Mouse (Mus musculus): ENCODE measurements around the gene Macrod2. TPM values are rescaled to one million over a fixed set of nuclear protein-coding genes. Genes with fewer than 3 reads are reported as not detected.
"Not testable (repeated sequence)": the region's sequence is repeated elsewhere in the genome, so short reads cannot be mapped to it uniquely, and the experiment has no call there.

The Macrod2 gene
- polyA plus RNA-seq, 1 experiment from 2014 or later, result 45.9 TPM

- H3K36me3 ChIP-seq (ENCODE audit: control insufficient read depth, insufficient read depth, low read length); H3K27me3 ChIP-seq (ENCODE audit: control insufficient read depth, insufficient read depth, low read length); H3K9ac ChIP-seq (ENCODE audit: low read length); H3K4me1 ChIP-seq (ENCODE audit: control insufficient read depth, insufficient read depth, low read length); H3K9me3 ChIP-seq (ENCODE audit: control insufficient read depth, low read length); H3K4me2 ChIP-seq; H3K4me3 ChIP-seq (ENCODE audit: low read depth, low read length); H3K27ac ChIP-seq (ENCODE audit: low read depth, low read length); ATAC-seq (ENCODE audit: low FRiP score); DNase-seq (ENCODE audit: low spot score, missing footprints): not testable (repeated sequence)
- WGBS, result 87% methylated on average over 2 of the region's 2 CpGs
These were observed 347.8 kb downstream of the Macrod2 start for GRCm38 (mm10) chr2:140742954-140743353.

GRCm38 (mm10) chr2:140758881-140759280 lies 363.8 kb downstream of the Macrod2 start:
- no peak for DNase-seq (ENCODE audit: low spot score, missing footprints)
- no peak overlapping the region for H3K9ac ChIP-seq (ENCODE audit: low read length)
- H3K4me2 ChIP-seq, result no peak overlapping the region
- ATAC-seq (ENCODE audit: low FRiP score), result no peak
- no peak overlapping the region for H3K4me3 ChIP-seq (ENCODE audit: low read depth, low read length)
- no peaks in the 10 kb centered on the region for H3K27me3 ChIP-seq (ENCODE audit: control insufficient read depth, insufficient read depth, low read length)
- H3K9me3 ChIP-seq (ENCODE audit: control insufficient read depth, low read length), result no peaks in the 10 kb centered on the region
- 85% methylated on average over 2 of the region's 2 CpGs for WGBS
- H3K27ac ChIP-seq (ENCODE audit: low read depth, low read length), result no peak overlapping the region
- H3K4me1 ChIP-seq (ENCODE audit: control insufficient read depth, insufficient read depth, low read length), result no peaks in the 10 kb centered on the region
- H3K36me3 ChIP-seq (ENCODE audit: control insufficient read depth, insufficient read depth, low read length), result no peaks in the 10 kb centered on the region

GRCm38 (mm10) chr2:140759732-140760131 lies 364.6 kb downstream of the Macrod2 start:
- no peak for ATAC-seq (ENCODE audit: low FRiP score)

GRCm38 (mm10) chr2:140760137-140760536 lies 365.0 kb downstream of the Macrod2 start:
- Histone ChIP-seq H3K4me3 (ENCODE audit: low read depth, low read length) (no peak overlapping the region), H3K27ac (ENCODE audit: low read depth, low read length) (no peak overlapping the region), H3K27me3 (ENCODE audit: control insufficient read depth, insufficient read depth, low read length) (no peaks in the 10 kb centered on the region), H3K4me2 (no peak overlapping the region), H3K36me3 (ENCODE audit: control insufficient read depth, insufficient read depth, low read length) (no peaks in the 10 kb centered on the region), H3K9ac (ENCODE audit: low read length) (no peak overlapping the region), H3K4me1 (ENCODE audit: control insufficient read depth, insufficient read depth, low read length) (no peaks in the 10 kb centered on the region), H3K9me3 (ENCODE audit: control insufficient read depth, low read length) (no peaks in the 10 kb centered on the region)
- WGBS, result 93% methylated on average over 3 of the region's 3 CpGs
- DNase-seq (ENCODE audit: low spot score, missing footprints) (no peak), ATAC-seq (ENCODE audit: low FRiP score) (no peak)

More at GRCm38 (mm10) chr2:140759732-140760131, 364.6 kb downstream of the Macrod2 start:
- Histone ChIP-seq H3K4me1 (ENCODE audit: control insufficient read depth, insufficient read depth, low read length) (no peaks in the 10 kb centered on the region), H3K4me2 (no peak overlapping the region), H3K27me3 (ENCODE audit: control insufficient read depth, insufficient read depth, low read length) (no peaks in the 10 kb centered on the region), H3K36me3 (ENCODE audit: control insufficient read depth, insufficient read depth, low read length) (no peaks in the 10 kb centered on the region), H3K4me3 (ENCODE audit: low read depth, low read length) (no peak overlapping the region), H3K9ac (ENCODE audit: low read length) (no peak overlapping the region), H3K9me3 (ENCODE audit: control insufficient read depth, low read length) (no peaks in the 10 kb centered on the region), H3K27ac (ENCODE audit: low read depth, low read length) (no peak overlapping the region)
- no peak for DNase-seq (ENCODE audit: low spot score, missing footprints)

- H3K9ac ChIP-seq (ENCODE audit: low read length), result no peak overlapping the region
- H3K27me3 ChIP-seq (ENCODE audit: control insufficient read depth, insufficient read depth, low read length), result no peaks in the 10 kb centered on the region
- no peak overlapping the region for H3K4me3 ChIP-seq (ENCODE audit: low read depth, low read length)
- no peaks in the 10 kb centered on the region for H3K4me1 ChIP-seq (ENCODE audit: control insufficient read depth, insufficient read depth, low read length)
- no peak overlapping the region for H3K27ac ChIP-seq (ENCODE audit: low read depth, low read length)
- no peak for DNase-seq (ENCODE audit: low spot score, missing footprints)
- no peaks in the 10 kb centered on the region for H3K36me3 ChIP-seq (ENCODE audit: control insufficient read depth, insufficient read depth, low read length)
- H3K9me3 ChIP-seq (ENCODE audit: control insufficient read depth, low read length), result no peaks in the 10 kb centered on the region
- H3K4me2 ChIP-seq, result no peak overlapping the region
- ATAC-seq (ENCODE audit: low FRiP score), result no peak
- 88% methylated on average over 12 of the region's 12 CpGs for WGBS
These were observed 368.2 kb downstream of the Macrod2 start for GRCm38 (mm10) chr2:140763076-140763891.

GRCm38 (mm10) chr2:140769473-140769872 lies 374.4 kb downstream of the Macrod2 start:
- Histone ChIP-seq H3K27ac (ENCODE audit: low read depth, low read length) (no peak overlapping the region), H3K36me3 (ENCODE audit: control insufficient read depth, insufficient read depth, low read length) (no peaks in the 10 kb centered on the region), H3K4me3 (ENCODE audit: low read depth, low read length) (no peak overlapping the region), H3K9me3 (ENCODE audit: control insufficient read depth, low read length) (no peaks in the 10 kb centered on the region), H3K27me3 (ENCODE audit: control insufficient read depth, insufficient read depth, low read length) (no peaks in the 10 kb centered on the region), H3K4me1 (ENCODE audit: control insufficient read depth, insufficient read depth, low read length) (no peaks in the 10 kb centered on the region), H3K4me2 (no peak overlapping the region), H3K9ac (ENCODE audit: low read length) (no peak overlapping the region)
- 81% methylated on average over 4 of the region's 4 CpGs for WGBS
- no peak for DNase-seq (ENCODE audit: low spot score, missing footprints)
- ATAC-seq (ENCODE audit: low FRiP score), result no peak

GRCm38 (mm10) chr2:140772825-140773224 lies 377.7 kb downstream of the Macrod2 start:
- Histone ChIP-seq H3K9ac (ENCODE audit: low read length) (no peak overlapping the region), H3K27ac (ENCODE audit: low read depth, low read length) (no peak overlapping the region), H3K36me3 (ENCODE audit: control insufficient read depth, insufficient read depth, low read length) (no peaks in the 10 kb centered on the region), H3K4me3 (ENCODE audit: low read depth, low read length) (no peak overlapping the region), H3K4me2 (no peak overlapping the region), H3K9me3 (ENCODE audit: control insufficient read depth, low read length) (no peaks in the 10 kb centered on the region), H3K27me3 (ENCODE audit: control insufficient read depth, insufficient read depth, low read length) (no peaks in the 10 kb centered on the region), H3K4me1 (ENCODE audit: control insufficient read depth, insufficient read depth, low read length) (no peaks in the 10 kb centered on the region)
- DNase-seq (ENCODE audit: low spot score, missing footprints), result no peak
- WGBS, result 92% methylated on average over 6 of the region's 6 CpGs
- ATAC-seq (ENCODE audit: low FRiP score), result no peak

GRCm38 (mm10) chr2:140773456-140773855 lies 378.3 kb downstream of the Macrod2 start:
- Histone ChIP-seq H3K27ac (ENCODE audit: low read depth, low read length) (no peak overlapping the region), H3K4me2 (no peak overlapping the region), H3K4me1 (ENCODE audit: control insufficient read depth, insufficient read depth, low read length) (no peaks in the 10 kb centered on the region), H3K9ac (ENCODE audit: low read length) (no peak overlapping the region), H3K9me3 (ENCODE audit: control insufficient read depth, low read length) (no peaks in the 10 kb centered on the region), H3K36me3 (ENCODE audit: control insufficient read depth, insufficient read depth, low read length) (no peaks in the 10 kb centered on the region), H3K27me3 (ENCODE audit: control insufficient read depth, insufficient read depth, low read length) (no peaks in the 10 kb centered on the region), H3K4me3 (ENCODE audit: low read depth, low read length) (no peak overlapping the region)
- DNase-seq (ENCODE audit: low spot score, missing footprints) (no peak), ATAC-seq (ENCODE audit: low FRiP score) (no peak)
- 94% methylated on average over 11 of the region's 11 CpGs for WGBS

GRCm38 (mm10) chr2:140774808-140775370 lies 379.8 kb downstream of the Macrod2 start:
- ATAC-seq (ENCODE audit: low FRiP score), result no peak
- Histone ChIP-seq H3K4me1 (ENCODE audit: control insufficient read depth, insufficient read depth, low read length) (no peaks in the 10 kb centered on the region), H3K9ac (ENCODE audit: low read length) (no peak overlapping the region), H3K9me3 (ENCODE audit: control insufficient read depth, low read length) (no peaks in the 10 kb centered on the region), H3K27me3 (ENCODE audit: control insufficient read depth, insufficient read depth, low read length) (no peaks in the 10 kb centered on the region), H3K4me2 (no peak overlapping the region), H3K4me3 (ENCODE audit: low read depth, low read length) (no peak overlapping the region), H3K27ac (ENCODE audit: low read depth, low read length) (no peak overlapping the region), H3K36me3 (ENCODE audit: control insufficient read depth, insufficient read depth, low read length) (no peaks in the 10 kb centered on the region)
- WGBS, result 92% methylated on average over 4 of the region's 4 CpGs
- DNase-seq (ENCODE audit: low spot score, missing footprints), result no peak
